Mouse (Mus musculus) B cell, adult 2 months (primary cell): Measurements from ENCODE around the gene Dnlz.
A peak's percentile ranks its signal among the peaks of the same experiment; 100 is the strongest.

Experiments
- DNase-seq, 2 experiments: peaks; one replicate each; pipeline ENCODE4 v3.0.0; 2022

Dnlz gene

DNA sequence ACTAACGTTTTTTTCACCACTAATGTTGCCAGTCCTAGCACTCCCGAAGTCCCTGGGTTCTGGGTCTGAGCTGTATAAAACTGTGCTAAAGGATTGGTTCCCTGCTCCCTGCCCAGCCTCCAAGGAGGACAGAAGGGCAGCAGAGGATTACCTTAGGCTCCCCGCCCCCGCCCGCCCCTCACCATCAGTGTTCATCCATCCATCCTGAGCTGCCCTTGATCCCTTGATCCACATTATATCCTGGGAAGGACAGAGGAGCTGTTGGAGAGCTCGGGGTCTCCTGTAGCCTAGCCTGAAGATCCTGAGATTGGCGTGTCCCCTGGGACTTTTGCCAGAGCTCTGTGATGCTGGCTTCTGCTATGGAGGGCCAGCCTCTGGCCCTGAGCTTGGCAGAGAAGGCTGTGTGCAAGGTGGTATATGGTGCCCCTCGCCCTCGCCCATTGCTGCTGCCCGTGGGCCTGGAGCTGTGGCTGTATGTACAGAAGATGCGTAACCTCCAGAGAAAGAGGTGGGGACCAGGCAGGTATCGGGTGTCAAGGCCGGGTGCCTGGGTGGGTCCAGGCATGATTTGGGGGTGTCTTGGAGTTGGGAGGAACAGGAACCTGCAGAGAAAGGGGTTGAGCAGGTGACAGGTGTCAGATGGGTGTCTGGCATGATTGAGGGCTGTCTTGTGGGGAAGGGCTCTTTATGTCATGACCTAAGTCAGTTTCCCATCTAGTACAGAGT is 32.2 kb downstream of the Dnlz start:
- DNase-seq, result no peak

DNA sequence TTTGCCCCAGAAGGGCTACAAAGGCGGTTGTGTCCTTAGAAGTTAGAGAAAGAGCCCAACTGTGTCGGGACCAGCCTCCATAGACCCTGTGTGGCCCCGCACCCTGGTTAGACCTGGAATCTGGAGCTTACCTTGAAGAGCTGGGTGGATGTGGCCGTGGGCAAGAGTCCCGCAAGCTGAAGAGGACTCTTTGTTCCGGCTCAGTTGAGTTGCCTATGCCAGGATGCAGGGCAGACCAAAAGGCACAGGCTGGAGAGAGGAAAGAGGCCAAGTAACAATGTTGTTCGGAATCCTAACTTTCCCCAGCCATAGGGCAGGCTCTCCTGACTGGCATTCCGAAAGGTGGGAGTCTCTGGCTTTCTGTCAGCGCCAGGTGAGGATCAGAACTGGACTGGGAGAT is 32.8 kb downstream of the Dnlz start:
- no peak for DNase-seq

DNA sequence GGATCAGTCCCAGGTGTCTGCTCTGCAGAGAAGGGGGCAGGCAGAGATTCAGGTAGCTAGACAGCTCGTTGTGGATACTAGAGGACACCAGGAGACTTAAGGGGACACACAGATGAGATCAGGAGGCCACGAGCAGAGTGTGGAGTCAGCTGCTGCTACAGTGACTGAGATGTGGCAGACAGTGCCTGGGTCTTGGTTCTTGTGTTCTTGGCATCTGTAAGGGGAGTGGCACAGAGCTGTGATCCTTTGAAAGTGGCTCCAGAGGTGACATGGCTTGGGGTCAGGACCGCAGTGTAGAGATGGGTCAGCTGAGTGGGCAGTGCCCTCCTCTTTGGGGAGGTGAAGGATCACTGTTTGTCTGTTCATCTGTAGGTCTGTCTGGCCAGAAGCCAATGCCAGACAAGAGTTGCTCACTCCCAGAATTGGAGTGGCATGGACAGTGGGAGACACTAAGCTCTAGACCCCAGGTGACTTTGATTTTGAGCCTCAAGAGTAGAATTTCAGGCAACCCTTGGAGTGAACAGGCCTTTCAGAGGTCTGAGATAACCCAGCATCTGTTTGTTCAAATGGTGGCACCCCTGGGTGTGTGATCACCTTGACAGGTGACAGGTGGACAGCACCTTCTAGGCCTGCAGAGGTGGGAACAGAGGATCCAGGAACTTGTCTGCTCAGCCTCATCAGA is 33.8 kb downstream of the Dnlz start:
- DNase-seq, result no peak

DNA sequence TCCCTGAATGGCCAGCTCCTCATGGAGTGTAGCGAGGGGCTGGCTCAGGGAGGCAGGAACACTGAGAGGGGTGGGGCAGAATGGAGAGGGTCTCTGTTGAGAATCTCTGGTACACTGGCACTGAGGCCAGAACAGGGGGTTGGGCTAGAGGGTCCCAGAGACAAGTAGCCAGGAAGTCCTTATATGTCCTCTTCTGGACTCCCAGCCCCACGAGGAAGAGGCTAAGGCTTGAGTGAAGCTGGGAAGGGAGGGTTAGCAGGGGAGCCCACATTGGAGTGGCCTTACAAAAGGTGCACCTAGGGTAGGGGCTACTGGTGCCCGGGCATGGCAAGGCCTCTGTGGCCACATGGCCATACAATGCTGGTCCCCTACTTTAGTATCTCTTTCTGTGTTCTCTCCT is 34.5 kb downstream of the Dnlz start:
- no peak for DNase-seq

DNA sequence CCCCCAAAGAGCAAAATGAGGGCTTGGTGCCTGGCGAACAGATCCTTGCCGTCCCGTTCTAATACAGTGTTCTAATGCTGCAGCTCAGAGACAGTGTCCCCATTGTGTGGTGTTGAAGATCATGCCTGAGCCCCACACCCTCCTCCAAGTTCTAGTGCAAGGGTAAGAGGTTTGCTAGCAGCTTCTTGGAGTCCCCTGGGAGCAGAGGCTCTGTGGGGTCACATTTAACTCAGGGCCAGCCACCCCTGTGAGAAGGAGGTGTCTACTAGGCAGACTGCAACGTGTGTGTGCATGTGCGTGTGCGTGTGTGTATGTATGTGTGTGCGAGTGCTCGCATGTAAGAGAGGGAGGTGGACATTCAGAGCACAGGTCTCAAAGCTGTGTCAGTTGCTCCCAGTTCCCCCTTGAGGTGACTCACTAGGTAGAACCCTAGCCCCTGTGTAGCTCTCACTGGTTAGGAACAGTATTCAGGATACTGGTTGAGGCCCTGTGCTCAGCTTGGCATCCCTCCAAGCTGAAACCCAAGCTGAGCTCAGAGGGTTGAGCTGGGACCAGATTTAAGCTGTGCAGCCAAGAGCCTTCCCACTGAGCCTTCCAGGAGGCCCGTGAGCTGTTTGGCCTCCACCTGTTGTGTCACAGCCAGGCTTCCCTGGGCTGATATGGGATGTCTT is 35.2 kb downstream of the Dnlz start:
- no peak for DNase-seq

DNA sequence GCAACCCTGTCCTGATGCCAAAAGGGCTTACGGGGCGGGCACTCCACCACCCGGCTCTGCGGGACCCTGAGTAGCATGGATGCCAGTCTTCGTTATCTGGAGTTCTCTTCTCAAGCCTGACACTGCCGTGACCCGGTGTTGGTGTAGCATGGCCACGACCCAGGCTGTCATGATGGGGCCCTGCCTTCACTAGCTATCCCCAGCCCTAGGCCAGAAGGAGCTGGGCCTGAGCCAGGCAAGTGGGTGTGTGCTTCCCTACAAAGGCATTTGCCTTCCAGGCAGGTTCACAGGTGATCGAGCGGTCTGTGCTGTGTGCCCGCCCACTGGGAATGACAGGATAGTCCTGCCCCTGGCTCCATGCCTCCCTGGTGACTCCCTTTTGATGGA is 36.0 kb downstream of the Dnlz start:
- DNase-seq, result no peak

DNA sequence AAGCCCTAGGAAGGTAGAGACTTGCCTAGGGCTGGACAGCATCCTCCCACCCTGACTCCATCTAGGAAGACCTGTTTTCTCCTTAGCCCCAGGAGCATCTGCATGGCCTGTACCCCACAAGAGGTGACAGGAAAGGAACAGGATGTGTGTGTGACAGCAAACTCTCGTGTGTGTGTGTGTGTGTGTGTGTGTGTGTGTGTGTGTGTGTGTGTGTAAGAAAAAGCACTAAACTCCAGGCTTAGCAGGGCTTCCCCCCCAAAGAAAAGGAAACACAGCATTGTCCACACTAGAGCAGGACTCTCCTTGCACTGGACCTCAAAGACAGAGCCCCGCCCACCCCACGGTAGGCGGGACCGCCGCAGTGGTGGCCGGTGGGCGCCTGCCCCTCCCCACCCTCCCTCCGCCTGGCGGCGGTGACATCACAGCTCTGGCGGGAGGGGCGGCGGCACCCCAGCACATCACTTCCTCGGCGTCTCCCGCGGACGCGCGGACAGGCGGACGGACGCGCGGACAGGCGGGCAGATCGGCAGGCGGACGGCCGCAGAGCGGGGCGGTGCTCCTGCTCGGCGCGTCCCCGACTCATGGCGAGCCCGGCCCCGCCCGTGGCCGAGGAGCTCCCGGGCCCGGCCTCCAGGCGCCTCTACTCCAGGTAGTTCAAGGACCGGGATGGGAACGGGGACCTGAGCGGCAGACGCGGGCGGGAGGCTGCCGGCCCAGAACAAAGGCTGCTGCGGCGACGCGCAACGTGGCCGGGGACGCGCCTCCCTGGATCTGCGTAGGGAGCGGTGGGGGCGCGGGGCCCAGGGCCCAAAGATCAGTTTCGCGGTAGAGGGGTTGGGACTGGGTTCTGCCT is 36.6 kb downstream of the Dnlz start, which contains the start of gene Gpsm1:
TSS of gene Gpsm1 (plus strand) at position 444 of the 853 bp plus-strand sequence.
- peak; percentile 70 to 73 for DNase-seq

DNA sequence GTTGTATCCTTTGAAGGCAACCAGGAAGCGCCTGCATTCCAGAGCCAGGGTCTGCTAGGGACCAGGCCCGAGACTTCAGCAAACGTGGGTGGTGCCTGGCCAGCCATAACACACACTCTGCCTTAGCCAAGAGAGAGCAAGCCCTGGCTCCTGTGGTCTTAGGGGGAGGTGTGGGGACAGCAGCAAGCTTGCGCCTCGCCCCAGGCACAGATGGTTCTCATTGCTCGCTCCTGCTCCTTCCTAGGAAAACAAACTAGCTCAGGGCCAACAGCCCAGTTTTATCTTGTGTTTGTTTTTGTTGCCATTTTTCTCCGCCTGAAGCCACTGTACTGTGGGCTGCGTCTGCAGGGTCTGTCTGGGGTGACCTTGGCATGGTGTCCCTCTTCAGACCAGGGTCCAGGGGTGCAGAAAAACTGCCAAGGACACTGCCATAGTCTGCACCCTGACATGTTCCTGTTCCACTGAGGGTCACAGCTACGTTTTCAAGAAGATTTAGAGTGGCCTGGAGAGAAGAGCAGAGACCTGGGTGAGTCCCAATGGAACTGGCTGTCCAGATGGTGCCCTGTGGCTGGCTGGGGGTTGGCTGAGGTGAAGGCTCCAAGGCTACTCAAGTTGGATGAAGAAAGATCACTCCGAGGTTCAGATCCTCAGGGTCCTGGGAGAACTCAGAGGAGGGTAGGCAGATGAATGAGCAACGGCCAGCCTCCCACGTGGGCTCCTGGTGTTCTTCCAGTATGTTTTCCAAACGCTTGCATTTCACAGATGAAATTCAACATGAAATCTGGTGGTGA is 37.4 kb downstream of the Dnlz start:
- DNase-seq, result no peak

DNA sequence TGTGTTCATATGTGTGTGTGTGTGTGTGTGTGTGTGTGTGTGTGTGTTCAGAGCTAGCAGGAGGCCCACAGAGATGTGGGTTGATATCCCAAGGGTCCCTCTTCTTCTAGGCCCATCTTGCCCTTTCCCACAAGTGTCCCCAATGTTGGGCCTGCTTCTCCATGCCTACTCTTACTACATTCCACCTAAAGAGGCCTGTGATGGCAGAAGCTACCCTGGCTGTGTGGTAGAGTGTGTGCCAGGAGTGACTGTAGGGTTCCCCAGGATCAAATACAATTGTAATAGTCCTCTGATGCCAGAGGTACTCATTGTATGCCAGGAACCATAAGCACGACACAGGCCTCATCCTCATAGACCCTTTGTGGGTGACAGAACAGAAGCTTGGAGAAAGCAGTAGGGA is 38.5 kb downstream of the Dnlz start:
- DNase-seq, result no peak

DNA sequence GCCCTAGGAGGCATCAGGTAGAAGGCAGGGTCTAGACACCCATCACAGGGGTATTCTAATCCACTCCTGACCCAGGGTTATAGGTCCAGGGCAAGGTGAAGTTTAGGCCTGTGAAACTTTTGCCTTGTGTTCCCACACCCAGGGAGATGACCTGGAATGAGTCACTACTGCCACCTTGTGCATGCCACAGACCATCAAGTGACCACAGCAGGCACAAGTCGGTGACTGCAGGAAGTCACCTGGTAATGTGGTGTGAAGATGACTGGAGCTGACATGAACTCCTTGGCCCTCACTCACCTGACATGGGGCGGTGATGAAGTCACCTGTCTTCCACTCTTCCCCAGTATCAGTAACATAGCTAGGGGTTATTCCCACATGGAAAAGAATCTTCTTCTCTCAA is 39.1 kb downstream of the Dnlz start:
- no peak for DNase-seq

DNA sequence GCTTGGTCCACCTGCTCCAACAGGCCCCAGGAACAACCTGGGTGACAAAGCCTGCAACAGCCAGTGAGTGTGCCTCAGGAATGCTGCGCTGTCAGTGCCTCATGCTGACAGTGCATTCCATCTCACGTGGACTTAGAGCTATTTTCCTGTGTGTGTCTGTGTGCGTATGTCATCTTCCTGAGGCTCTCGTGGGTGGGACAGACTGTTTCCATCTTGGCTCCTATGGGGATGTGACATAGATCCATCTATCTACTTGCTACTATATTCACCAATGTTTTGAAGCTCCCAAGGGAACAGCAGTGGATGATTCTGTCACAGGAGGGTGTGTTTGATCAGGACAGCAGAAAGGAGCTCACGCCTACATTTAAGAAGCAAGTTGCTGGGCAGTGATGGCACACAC is 40.0 kb downstream of the Dnlz start:
- DNase-seq, result no peak

DNA sequence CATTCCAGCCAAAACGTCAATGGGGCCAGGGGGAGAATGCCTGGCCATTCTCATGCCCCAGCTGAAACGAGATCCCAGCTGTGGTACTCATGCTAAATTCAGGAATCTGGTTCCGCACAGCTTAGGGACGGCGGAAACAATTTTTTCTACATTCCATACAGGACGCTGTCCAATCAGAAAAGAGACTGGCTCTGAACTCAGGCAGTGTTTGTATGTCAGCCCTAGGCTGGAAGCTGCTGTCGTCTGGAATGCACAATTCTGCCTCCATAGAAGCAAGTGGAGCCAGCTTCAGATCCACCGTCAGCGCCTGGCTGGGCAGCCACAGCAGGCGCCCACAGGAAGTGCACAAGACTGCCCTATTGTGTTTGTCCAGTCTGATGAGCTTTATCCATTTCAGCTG is 42.2 kb downstream of the Dnlz start:
- DNase-seq, result no peak

DNA sequence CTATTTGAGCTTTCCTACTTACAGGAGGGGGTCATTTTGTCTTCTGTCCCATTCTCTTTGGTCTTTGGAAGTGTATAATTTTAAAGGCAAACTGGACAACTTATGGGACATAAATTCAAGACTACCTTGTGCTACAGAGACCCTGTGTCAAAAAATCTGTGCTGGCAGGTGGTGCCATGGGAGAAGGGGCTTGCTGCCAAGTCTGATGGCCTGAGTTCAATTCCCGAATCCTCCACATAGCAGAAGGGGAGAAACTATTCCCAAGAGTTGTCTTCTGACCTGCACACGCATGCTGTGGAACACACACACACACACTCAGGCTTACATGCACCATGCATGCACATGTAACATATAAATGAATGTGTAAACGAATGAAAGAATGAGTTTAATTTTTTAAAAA is 45.2 kb downstream of the Dnlz start:
- DNase-seq, result no peak

DNA sequence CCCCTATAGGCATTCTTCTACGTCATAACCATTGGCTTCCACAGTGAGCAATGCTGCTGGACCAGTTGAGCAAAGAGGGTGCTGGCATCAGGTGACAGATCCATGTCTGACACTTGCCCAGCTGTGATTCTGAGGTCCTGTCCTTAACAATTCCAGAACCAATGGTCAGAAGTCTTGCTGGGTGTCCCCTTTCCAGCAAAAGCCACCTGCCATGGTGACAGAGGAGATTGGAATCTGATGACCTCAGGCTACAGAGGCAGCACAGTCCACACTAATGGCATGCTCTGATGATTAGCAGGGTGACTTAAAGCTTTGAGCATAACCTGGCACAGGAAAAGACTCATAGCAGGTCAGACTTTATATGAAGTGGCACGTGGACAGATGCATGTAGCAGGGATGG is 46.4 kb downstream of the Dnlz start:
- no peak for DNase-seq

DNA sequence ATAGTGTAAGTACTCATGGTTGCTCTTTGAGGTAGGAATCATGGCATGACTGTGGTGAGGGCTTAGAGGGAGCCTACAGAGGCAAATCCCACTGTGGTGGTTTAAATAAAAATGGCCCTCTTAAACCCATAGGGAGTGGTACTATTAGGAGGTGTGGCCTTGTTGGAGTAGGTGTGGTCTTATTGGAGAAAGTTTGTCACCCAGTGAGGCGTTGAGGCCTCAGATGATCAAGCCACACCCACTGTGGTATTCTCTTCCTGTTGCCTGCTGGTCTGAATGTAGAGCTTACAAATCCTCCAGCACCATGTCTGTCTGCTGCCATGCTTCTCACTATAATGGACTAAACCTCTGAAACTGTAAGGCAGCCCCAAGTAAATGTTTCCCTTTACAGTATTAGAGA is 47.2 kb downstream of the Dnlz start:
- DNase-seq, result no peak

DNA sequence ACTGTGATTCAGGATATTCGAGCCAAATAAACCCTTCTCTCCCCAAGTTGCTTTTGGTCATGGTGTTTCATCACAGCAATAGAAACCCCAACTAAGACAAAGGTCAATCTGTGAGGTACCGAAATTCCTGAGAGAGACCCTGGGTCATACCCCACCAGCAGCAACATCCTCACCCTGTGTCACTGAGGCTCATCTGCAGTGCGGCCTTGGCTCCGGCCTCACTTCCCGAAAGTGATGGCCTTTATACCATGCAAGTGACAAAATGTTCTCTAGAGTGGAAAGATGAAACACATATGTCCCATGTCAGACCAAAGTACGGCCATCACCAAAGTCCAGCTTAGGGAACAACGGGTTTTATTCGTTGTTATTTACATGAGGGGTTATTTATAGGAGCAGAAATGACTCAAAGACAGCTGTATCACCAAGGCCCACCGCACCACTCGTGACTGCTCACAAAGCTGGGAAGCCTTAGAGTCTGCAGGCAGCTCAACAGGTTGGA is 49.9 kb downstream of the Dnlz start:
- DNase-seq, result no peak

DNA sequence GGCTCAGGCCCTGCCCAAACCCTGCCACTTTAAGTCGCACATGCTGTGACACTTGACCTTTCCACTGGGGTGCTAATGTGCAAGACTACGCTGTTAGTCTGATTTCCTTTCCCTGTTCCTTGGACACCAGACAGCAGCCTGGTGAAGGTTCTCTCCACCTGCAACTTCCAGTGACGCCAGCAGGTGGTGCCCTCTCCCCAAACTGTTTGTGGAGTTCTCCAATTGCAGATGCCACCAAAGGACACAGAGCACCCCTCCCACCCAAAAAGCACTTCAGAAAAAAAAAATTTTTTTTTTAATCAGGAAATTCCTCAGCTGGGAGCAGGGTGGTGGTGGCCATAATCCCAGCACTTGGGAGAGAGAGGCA is 51.1 kb downstream of the Dnlz start:
- DNase-seq, result peak; percentile 85 to 87

DNA sequence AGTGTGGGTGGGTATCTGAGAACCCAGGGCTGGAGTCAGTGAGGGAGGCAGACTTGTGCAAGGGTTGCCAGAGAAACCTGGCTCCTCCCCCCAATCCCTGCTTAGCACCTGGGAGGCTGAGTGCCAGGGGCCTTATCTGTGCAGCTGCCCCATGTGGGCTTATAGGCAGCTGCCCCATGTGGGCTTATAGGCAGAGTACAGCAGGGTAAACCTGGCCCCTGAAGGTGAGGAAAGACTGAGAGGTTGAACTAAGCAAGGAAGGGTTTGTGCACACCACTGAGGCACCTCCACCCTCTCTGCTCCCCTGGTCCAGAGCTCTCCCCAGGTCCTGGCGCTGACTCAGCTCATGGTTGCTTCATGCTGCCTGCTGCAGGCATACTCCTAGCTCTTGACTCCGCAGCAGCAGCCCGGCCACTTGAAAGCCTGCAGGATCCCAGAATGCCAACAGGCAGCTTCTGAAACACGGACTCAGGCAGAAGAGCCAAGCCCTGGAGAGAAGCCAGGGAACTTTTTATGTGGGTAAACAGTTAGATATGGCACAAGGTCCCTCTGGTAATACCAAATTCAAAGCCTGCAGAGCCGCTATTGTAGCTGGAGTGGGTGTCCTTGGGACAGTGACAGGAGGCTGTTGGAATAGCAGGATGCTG is 51.6 kb downstream of the Dnlz start:
- DNase-seq, result no peak

DNA sequence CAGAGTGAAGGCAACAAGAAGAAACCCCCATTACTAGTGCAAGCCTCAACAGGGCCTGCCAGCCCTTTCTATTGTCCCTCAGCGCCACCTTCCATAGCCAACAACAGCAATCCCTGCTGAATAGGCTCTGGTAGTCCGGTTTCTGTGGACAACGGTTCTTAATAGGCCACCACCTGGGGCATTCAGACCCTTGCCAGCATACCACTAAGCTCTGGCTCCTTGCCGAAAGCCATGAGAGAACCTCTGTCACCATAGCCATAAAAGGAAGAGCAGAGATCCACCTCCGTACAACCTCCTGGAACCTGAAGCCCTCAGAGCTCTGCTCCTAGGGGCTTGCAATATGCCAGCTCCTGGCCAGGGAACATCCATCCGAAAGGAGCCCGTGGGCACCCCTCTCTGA is 52.6 kb downstream of the Dnlz start:
- DNase-seq, result no peak

DNA sequence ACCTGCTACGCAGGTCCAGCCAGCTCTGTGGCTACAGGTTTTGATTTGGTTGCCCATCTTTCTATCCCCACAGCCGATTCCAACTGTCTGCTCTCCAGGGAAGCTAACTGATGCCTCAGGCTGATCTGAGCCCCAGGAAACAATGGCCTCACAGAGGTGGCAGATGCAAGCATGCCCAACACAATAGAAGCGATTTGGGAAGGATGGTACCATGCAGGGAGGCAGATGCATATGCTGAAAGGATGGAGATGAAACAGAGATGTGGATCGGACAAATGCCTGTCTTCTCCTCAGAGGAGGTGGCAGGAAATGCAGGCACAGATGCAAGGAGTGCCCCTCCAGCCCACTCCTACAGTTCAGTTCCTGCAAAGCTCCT is 53.1 kb downstream of the Dnlz start:
- DNase-seq, result no peak

DNA sequence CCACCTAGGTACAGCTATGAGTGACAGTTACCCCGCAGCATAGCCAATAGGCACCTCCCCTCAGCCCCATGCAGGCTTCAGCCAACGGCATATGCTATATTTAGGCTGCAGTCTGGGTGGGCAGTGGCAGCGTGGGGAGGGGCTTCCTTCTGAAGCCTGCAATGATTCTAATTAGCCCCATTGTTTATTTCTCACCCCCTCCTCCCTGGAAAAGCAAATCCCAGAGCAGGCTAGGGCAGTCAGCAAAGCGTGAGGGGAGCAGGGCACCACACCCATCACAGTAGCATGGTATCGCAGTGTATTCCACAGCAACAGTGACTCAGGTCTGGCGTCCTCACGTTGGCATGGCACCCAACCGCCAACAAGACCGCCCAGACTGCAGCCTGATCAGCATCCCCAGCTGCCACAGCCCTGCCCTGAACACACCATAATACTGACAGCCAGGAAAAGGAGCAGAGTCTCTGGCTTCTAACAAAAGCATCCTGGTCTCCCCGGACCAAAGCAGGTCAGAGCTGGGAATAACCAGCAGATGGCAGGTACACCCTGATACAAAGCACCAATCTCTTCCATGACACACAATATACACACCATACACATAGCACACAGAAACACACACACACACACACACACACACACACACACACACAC is 53.6 kb downstream of the Dnlz start:
- no peak for DNase-seq
